Mouse (Mus musculus) ovary, postnatal 14 days (tissue): ENCODE data around the gene Rp9.
A peak's percentile ranks its signal among the peaks of the same experiment; 100 is the strongest.

Experiments
- DNase-seq: peaks from one replicate; pipeline ENCODE4 v3.0.0; 2022; ENCODE audit warnings: low spot score

The Rp9 gene

DNA sequence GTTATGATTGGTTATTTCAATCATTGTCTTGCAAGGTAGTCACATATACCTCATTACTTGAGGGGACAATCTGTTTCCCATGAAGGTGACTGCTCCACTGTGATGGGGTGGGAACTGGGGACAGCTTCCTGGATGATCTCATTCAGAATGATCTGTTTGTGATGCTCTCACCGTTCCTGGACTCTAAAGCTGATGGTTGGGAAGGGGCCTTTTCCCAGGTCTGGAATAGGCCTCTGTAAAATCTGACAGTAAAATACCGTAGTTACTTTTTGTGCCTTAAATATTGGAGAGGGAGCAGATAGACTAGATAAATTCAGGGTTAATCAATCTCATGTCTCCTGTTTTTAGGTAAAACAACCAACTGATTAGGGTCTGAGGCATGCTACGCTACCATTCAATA, at the start of gene Rp9:
Rp9 (minus strand) TSS at position 101 of the 400 bp plus-strand sequence.
- no peak for DNase-seq

DNA sequence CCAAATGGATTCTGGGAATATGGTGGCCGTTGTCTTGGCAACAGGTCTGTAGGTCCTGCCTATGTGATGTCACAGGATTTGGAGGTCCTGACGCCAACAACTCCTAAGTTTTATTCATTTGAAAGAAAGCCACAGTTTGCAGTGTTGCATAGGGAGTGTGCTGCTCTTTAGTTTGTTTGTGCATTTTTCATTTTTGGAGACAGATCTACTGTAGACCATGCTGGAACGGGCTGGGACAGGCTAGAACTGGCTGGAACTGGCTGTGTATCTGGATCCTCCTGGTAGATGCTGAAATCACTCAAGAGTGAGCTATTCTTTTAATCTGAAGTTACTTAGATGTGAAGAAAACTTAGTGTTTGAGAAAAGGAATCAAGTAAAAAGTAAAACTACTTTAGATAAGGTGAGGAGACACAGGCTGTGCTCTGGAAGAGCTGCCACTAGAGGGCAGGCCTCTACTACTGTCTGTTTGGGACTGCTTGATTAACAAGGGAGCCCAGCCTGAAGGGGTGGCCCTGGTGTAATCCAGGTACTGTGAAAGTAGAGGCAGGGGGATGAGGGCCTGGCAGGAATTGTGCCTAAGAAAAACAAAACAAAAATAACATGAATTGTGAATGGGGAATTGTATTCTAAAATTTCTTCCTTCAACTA, 49.0 kb upstream of the Rp9 start:
- DNase-seq = peak; percentile 17

DNA sequence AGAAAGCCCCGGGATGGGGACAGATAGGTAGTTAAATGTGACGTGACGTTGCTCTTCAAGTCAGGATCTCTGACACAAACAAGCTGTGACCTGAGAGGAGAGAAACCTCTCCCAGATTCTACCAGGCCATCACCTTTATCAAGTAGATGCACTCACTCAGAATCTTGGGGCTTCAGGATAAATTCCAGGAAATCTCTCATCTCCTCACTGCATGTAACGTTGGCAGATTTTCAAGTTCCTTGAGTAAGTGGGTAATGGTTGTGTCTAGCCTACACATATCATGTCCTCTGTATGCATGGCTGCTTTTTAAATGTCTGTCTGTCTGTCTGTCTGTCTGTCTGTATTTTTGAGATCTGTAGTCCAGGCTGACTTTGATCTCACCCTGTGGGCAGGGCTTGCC, 45.5 kb upstream of the Rp9 start:
- no peak for DNase-seq

DNA sequence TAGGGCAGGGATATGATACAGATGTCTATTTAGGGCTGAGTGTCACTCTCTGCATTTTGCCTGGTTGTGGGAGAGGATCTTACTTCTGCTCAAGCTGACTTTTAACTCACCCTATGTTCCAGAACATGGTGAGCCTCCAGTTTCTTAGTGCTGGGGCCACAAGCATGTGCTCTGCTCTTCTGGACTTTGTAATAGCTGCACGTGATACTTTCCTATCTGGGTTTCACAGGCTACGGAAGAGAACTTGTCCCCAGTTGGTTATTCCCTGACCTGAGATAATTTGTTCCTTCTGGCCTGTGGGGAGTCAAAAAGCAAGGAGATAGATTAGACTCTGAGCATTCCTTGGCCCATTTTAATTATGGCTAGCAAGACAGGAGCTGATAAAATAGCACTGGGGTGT, 36.0 kb upstream of the Rp9 start:
- DNase-seq = no peak

DNA sequence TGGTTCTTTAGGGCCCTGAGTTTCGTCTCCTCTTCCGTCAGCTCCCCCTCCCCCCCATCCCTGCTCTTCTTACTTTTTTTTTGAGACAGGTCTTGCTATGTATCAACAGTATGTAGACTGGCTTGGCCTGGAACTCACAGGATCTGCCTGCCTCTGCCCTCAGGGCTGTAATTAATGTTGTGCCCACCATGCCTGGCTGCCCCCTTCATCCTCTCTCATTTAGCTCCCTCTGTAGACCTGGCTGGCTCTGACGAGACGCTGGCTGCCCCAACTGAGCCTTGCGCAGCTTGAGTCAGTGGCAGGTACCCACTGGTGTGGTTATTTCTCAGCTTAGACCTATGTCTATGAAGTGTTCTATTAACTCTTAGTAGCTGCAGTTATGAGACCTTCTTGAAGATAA, 34.0 kb upstream of the Rp9 start:
- DNase-seq = no peak

DNA sequence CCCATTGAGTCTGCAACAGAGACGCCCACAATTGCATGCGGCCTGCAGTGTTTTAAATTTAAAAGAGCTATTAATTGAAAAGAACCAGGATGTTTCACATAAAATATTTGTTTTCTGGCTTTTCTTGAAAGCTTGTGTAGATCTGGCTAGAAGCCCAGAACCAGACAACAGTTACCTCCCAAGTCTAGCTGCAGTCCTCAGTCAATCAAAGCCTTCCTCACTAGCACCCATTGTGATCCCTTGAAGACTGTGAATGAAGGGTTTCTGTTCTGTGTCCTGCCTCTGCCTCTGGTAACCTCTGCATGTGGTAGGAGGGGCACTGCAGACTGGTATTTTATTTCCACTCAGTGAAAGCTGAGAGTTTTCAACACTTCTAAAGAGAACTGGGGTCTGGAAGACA, 33.4 kb upstream of the Rp9 start:
- DNase-seq = no peak

DNA sequence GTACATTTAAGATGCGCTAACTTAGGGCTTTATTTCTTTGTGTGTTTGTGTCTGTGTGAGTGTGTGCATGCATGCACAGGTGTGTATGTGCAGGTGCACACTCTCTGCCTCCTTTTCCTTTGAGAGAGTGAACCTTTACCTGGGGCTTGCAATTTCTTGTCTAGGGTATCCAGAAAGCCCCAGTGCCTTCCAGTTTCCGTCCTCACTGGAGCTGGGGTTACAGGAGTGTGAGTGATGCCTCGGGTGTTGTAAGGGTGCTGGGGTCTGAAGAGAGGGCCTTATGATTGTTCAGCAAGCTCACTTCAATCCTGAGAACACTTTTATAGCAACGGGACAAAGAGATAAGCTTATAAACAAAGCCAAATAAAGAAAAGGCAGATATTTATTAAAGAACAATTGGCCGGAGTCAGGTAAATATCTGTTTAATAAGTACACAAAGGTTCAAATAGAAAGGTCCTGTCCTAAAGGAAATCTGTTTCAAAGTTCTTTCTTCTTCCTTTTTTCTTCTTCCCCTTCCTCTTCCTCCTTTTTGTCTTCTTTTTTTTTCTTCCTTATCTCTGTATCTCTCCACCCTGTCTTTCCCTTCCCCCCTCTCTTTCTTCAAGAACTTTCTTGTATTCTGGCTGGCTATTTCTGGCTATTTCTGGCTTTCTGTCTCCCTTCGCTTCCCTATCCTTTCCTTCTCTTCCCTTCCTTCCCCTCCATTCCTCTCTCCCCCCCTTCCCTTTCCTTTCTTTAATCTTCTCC, 27.7 kb upstream of the Rp9 start:
- DNase-seq = no peak

DNA sequence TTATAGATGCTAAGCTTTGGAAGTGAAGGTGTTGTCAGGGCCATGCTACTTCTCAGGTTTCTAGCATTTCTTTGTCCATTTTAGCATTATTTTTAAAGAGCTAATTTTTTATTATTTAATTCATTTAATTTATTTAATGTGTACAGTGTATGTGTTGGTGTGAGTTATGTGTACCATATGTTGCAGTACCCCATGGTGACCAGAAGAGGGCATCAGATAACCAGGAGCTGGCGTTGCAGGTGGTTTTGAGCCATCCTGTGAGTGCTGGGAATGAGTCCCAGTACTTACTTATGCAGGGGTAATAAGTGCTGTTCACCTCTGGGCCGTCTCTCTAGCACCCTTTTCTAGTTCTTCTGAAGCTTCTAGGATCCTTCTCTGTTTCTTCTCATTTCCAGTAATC, 25.6 kb upstream of the Rp9 start:
- no peak for DNase-seq

DNA sequence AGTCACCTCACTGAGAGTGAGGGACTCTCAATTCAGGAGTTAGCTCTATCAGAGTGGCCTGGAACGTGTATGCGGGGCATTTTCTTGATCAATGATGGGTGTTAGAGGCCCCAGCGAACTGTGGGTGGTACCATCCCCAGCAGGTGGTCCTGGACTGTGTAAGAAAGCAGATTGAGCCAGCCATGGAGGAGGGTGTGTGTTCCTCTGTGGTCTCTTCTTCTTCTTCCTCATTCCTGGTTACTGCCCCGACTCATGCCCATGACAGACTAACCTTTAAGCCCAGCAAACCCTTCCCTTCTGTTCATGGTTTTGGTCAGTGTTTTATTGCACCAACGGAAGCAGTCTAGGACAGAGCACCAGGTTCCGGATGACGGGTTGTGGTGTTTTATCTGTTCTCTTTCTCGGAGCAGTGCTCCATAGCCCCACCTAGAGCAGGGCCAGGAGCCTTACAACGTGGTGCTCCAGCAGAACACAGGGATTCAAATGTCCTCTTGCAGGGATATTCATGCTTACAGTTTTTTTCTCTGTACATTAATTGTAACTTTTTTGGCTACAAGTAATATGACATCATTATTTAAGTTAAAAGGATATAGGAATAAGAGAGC, 24.8 kb upstream of the Rp9 start:
- DNase-seq = no peak

DNA sequence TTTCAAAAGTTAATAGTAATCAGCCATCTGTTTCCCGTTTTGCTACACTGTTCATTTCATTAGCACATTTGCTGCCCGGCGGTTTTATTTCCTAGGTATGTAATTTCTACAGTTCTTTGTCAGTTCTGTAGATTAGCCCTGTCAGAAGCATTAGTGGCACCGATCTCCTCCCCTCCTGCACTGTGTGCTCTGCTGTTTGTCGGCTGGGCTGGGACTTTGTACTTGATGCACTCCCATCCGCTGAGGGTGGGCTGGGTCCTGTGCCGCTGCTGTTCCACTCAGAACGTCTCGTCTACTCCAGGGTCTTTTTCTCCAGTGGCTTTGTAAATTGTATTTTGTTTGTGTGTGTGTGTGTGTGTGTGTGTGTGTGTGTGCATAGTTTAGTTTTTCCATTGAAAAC, 19.4 kb upstream of the Rp9 start:
- DNase-seq = no peak

DNA sequence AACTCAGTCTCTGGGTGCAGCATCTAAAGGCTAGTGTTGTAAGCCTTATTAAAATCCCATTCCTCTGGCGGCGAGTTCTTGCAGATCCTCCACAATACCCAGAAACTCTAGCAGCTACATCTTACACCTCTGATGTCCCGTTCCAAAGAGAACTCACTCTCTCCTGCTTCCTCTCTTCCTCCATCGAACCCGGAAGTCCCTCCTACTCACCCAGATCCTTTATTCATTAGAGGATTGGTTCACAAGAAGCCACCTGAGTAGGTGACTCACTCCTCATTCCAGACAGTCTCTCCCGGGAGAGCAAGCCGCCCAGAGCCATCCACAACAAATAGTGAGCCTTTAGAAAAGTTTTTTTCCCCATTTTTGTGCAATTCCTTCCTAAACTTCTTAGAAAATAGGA, 16.7 kb upstream of the Rp9 start:
- DNase-seq = no peak

DNA sequence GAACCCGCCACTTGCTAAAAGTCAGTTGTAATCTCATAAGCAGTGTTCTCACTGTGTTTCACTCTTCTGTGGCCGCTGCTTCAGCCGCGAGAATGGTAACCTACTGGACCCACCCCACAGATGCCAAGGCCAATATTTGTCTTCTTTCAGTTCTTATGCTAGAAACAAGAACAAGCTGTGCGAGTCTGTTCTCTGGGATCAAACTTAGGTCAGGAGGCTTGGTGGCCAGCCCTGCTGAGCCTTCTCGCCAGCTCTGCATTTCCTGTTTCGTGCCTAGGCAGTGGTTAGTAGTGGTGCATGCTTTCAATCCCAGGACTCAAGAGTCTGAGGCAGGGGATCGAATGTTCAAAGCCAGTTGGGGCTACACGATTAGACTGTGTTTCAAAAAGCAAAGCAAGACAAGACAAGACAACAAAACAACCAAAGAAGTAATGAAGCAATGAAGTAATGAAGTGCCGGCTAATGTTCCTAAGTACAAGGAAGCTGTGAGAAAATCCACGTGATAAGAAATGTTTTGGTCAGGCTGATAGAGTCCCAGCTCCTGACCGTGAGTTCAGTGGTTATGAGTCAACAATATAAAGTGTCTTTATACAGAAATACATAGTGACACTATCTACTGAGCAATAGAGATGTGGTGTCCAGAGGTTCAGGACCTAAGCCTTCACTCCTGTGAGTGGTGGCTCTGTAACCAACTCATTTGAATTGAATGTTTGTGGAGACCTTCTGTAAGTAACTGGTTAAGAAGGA, 15.2 kb upstream of the Rp9 start:
- DNase-seq = no peak

DNA sequence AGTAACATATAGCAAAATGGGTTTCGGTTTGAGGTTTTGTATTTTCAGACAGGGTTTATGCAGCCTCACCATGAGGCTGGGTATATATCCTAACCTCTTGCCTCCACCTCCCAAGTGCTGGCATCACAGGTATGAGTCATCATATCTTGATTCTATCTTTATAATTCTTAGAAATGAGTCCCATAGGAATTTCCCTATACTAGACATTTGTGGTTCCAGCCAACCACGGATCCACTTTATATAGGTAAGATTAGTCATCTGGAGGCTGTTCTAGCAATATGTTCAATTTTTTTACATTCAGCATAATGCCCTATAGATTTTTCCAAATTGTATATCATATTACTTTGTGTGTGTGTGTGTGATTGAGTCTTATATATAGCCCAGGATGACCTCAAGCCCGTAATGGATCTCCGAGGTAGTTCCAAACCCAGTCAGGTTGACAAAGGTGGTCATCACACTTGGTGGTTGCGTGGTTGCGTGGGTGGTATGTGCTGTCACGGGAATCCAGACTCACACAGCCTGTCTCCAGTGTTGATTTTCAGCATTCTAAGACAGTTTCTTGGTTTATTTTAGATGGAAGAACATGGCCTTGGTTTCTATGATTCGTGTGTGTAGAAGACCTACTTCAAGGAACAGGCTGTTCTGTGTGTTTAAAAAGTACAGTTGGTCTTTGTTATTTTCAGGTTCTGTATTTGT, 14.5 kb upstream of the Rp9 start:
- DNase-seq = no peak

DNA sequence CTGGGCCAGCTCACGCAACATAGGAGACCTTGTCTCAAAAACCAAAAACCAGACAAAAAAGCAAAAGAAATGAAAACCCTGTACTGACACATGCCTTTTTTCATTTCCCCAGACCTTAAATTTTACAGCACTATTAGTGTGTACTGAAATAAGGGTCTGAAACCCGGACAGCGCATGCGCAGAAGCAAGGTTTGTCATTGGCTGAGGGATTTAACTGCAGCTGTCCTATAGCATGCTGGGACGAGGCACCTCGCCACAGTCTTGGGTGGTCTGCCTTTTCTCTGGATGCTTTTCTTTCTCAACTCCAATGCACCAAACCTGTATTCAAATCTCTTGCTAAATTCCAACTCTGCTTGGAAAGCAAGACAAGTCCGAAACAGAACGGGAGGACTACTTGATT, 9.4 kb upstream of the Rp9 start:
- DNase-seq = no peak

DNA sequence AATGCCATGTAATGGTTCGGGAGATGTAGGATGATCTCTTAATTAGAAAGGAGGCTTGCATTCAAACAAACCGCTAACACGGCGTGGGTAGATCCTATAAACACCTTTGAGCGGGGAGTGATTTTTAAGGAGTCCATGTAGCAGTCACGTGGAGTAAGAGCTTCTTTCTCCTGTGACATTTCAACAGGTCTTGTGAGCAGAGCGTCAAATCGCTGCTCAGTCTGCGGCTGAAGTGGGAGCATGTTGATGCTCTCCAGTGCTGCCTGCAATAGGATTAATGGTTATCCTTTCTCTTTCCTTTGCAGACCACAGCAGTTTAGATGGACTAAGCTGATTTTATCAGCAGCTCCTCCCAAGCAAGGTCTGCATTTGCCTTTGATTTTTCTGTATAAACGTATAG, 6.7 kb upstream of the Rp9 start:
- DNase-seq = no peak

DNA sequence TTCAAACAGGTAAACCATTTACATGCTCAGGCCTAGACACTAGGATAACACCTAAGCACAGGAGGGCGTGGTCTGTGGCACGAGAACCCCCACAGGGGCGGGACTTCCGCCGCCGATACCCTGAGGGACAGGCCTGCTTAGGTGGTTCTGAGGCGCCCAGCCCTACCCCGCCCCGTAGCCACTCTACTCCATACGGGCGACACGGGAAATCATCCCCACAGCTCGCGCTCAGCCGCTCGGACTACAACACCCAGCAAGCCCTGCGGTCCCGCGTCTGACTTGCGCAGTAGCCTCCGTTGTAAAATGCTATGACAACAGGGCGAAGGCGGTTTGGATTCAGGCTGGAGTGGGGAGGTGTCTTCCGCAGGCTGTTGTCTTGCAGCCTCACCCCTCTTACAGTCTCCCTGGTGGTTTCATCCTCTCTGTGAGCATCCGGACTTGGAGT, 5.9 kb upstream of the Rp9 start, which contains the start of gene Bbs9:
Bbs9 (plus strand) TSS at position 292 of the 445 bp plus-strand sequence.
- peak; percentile 82 for DNase-seq

DNA sequence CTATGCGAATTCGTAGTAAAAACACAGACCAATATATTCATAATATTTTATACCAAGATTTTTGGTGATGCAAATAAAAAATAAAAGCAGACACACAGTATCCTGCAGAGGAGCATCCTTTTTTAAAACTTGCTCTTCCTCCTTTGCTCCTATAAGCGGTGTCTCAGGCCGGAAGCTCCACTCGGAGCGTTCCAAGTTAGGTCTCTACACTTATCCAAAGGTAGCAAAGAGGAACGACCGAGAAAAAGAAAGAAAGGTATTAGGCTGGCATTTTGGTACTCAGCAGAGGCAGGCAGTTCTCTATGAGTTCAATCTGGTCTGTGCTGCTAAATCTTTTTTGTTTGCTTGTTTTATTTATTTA, 664 bp downstream of the Rp9 start:
- DNase-seq = no peak

DNA sequence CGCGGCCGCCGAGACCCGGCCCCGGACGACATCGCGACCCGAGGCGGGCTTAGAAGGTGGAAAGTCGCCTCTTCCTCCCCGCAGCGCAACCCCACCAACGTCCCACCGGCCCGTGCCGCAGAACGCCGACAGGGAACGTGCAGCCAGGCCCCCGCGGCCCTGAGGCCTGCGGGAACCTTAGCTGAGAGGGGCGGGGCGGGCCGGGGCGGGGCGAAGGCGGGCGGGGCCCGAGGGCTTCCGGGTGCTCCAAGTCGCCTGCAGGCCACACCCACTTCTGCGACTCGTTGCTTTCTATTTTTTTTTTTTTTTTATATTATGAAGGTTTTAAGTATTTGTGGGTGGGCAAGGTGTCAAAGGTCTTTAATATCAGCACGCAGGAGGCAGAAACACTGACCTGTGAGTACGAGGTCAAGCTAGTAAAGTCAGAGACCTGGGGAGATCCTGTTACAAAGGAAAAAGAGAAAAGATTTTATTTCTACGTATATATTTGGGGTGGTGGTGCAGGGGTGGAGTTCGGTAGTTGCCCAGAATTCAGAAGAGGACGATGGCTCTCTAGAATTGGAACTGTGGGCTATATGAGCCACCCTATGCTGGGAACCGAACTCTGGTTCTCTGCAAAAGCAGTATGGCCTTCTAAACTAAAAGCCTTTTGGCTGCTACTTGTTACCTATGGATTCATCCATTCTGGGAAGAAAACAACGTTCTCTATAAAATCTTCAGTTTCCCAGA, 1.2 kb downstream of the Rp9 start:
- DNase-seq = peak; percentile 46

DNA sequence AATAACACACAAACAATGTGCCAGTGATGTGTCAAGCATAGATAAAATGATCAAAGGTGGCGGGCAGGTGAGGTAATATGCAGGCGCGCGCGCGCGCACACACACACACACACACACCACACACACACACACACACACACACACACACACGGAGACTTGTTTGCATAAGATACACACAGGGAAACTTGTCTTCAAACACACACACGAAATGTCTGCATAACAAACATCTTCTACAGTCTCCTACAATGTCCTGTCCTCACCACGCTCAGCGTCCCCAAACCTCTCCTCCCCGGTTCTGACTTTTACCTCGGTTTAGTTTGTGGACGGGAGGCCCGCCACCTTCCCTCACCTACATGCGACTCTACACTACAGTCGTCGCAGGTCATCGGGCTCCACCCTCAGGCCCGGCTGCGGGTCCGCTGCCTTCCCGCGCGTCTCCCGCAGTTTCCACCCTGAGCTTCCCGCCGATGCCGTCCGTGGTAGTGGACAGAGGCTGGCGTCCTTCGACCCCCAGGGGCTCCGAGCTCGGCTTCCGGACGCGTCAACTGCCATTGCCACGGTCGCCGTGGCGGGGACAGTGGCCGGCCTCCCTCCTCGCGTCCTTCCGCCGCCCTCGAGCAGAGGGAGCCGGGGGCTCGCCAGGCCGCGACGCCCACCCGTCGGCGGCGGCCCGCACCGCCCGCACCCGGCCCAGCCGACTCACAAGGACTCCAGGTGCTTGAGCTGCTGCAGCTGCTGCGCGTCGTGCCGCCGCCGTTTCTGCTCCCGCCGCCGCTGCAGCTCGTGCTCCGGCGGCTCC, 2.0 kb downstream of the Rp9 start:
- DNase-seq = peak; percentile 23

DNA sequence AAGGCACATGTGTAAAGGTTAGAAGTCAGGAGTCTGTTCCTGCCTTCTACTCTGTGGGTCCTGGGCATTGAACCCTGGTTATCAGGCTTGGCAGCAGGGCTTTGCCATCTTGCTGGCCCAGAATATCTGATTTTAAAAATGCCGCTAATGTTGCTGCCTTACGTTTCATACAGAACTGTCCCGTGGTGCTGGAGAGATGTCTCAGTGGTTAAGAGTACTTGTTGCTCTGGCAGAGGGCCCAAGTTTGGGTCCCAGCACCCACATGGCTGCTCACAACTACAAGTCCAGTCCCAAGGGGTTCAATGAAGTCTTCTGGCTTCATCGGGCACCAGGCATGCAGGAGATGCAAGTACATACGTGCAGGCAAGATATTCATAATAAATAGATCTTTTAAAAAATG, 3.3 kb downstream of the Rp9 start:
- no peak for DNase-seq

DNA sequence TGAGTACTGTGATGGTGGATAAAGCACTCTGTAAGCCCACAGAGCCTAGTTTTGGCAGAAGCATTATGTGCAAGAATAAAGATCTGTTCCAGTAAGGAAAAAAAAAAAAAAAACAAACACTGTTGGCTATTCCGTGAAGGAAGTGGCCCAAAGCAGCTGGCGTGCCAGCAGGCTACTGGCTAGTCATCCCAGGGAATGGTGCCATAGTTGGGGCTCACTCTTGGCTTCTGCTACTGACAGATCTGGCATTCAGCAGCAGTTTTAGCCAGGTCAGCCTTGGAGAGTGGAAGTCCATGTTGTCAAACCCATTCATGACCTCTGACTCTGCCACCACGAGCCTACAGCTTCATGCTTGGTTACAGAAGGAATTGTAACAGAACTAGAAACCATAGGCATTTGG, 7.6 kb downstream of the Rp9 start:
- no peak for DNase-seq
